Mouse (Mus musculus) G1E (cell line): ENCODE results near the gene Nav3.

ENCODE experiments used
- CTCF ChIP-seq: IDR thresholded peaks from 2 replicates; pipeline ENCODE4 v1.5.1; 2012; ENCODE audit warnings: low read depth, low read length, inconsistent platforms, mixed read lengths
- GATA1 ChIP-seq: IDR thresholded peaks from 2 replicates; pipeline ENCODE4 v1.6.1; 2012; ENCODE audit warnings: borderline replicate concordance, low read length, inconsistent platforms, mixed read lengths
- GATA2 ChIP-seq: IDR thresholded peaks from 2 replicates; pipeline ENCODE4 v1.6.1; 2012; ENCODE audit warnings: low read depth, low read length, inconsistent platforms, borderline replicate concordance
- POLR2AphosphoS5 ChIP-seq: IDR thresholded peaks from 2 replicates; pipeline ENCODE4 v1.6.1; 2012; ENCODE audit warnings: low read depth, low read length, inconsistent platforms; ENCODE audit not compliant: insufficient replicate concordance
- TAL1 ChIP-seq: conservative IDR thresholded peaks from 2 replicates; pipeline ENCODE4 v1.6.1; 2012; ENCODE audit warnings: low read depth, low read length, inconsistent platforms, mixed read lengths

DNA sequence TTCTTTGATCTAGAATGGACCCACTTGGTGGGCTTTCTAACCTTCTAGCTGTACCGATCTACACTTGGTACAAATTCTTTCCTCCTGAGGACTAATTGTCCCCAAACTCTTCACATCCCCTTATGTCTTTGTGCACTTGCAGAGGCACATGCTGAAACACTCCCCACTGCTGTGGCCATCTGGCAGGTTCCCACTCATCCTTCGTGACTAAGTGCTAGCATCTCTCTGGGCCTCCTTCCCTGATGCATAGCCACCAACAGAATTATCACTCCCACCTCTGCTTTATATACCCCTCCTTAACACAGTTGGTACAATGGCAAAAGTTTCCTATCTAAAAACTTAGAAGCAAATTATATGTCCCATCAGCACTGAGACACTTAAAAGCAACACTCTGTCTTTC is 15.6 kb downstream of the Nav3 start:
- TF ChIP-seq CTCF: no peak
- no peak for TF ChIP-seq TAL1
- TF ChIP-seq GATA1: no peak
- no peak for TF ChIP-seq GATA2
- TF ChIP-seq POLR2AphosphoS5: no peak
